Comparison of ENCODE assay signal across 20 mouse cellular contexts in genomic region chr9:99336538-99336937, GRCm38 (mm10). TPM values are rescaled to one million over a fixed set of nuclear protein-coding genes. Genes with fewer than 3 reads are reported as not detected.
DNase-seq lines count a peak whose midpoint lies in the region; ATAC-seq and TF ChIP-seq lines count a peak whose summit lies in the region.
"Had no signal": no experiment of that assay in that cellular context is flagged by ENCODE, and none has a peak within 500 bp of the region (broad histone marks: within the 10 kb centered on the region; RNA-seq: fewer than 3 reads in every experiment).

No protein-coding gene starts in this region.

- H3K4me1 ChIP-seq in stomach, embryonic 16.5 days (ENCODE audit: control insufficient read depth, insufficient read depth, low read length) = no peaks in the 10 kb centered on the region
- no peaks in the 10 kb centered on the region for H3K4me1 ChIP-seq in stomach, postnatal 0 days (replicated peaks; ENCODE audit: control insufficient read depth, insufficient read depth)

- H3K36me3 ChIP-seq in stomach, embryonic 16.5 days (ENCODE audit: control insufficient read depth, insufficient read depth, low read length) = no peaks in the 10 kb centered on the region
- no peaks in the 10 kb centered on the region for H3K36me3 ChIP-seq in stomach, postnatal 0 days (ENCODE audit: control insufficient read depth, insufficient read depth, low read length)
- H3K36me3 ChIP-seq: G1E had no signal

- no peaks in the 10 kb centered on the region for H3K27me3 ChIP-seq in stomach, embryonic 16.5 days (ENCODE audit: control insufficient read depth, insufficient read depth, low read length)
- no peaks in the 10 kb centered on the region for H3K27me3 ChIP-seq in stomach, postnatal 0 days (ENCODE audit: control insufficient read depth, insufficient read depth, low read length)
- H3K27me3 ChIP-seq: CH12.LX had no signal

- H3K9me3 ChIP-seq in stomach, embryonic 16.5 days (replicated peaks; ENCODE audit: control insufficient read depth, low read length) = no peaks in the 10 kb centered on the region
- no peaks in the 10 kb centered on the region for H3K9me3 ChIP-seq in stomach, postnatal 0 days (ENCODE audit: control insufficient read depth, low read length)
- H3K9me3 ChIP-seq: G1E had no signal

- no peak overlapping the region for H3K27ac ChIP-seq in stomach, embryonic 16.5 days (ENCODE audit: low read length)
- no peak overlapping the region for H3K27ac ChIP-seq in stomach, postnatal 0 days (replicated peaks)

- 0 out of 2 replicates have a peak, but pooled peaks have one; percentile 14 for ATAC-seq in stomach, embryonic 16.5 days (ENCODE audit: insufficient read depth, low FRiP score)
- ATAC-seq in stomach, postnatal 0 days (ENCODE audit: low FRiP score, low TSS enrichment) = peak; percentile 94
- ATAC-seq: activated CD4-positive, CD25-positive, alpha-beta regulatory T cell, adult 4 months; CD4-positive, CD25-positive, alpha-beta regulatory T cell, adult 4 months; Patski had no signal

- no peak for DNase-seq in stomach, postnatal 0 days (ENCODE audit: low spot score)
- no peak for DNase-seq in heart, adult 8-10 months (ENCODE audit: low spot score)
- DNase-seq in cerebellum, postnatal 4 days (ENCODE audit: low spot score in 2 of 2) = no peak
- DNase-seq: adrenal gland, adult 2 months; adrenal gland, adult 8-10 months; adrenal gland, postnatal 10 days; adrenal gland, postnatal 14 days; adrenal gland, postnatal 25 days; B cell, adult 2 months; cerebellum, adult 11 months; cerebellum, adult 11-12 months; cerebellum, adult 18-20 months had no signal

- no peak overlapping the region for H3K4me3 ChIP-seq in stomach, embryonic 16.5 days (replicated peaks; ENCODE audit: low read length)
- H3K4me3 ChIP-seq in stomach, postnatal 0 days (ENCODE audit: low read depth, low read length) = no peak overlapping the region

- no peak for TF ChIP-seq CTCF in stomach, postnatal 0 days (IDR thresholded peaks at IDR 0.05; ENCODE audit: low read depth)

- no peak overlapping the region for H3K4me2 ChIP-seq in stomach, embryonic 16.5 days (ENCODE audit: low read depth, low read length)
- H3K4me2 ChIP-seq in stomach, postnatal 0 days (replicated peaks; ENCODE audit: low read depth) = no peak overlapping the region

- WGBS in stomach, embryonic 16.5 days = 74% methylated on average over 4 of the region's 4 CpGs
- WGBS in stomach, postnatal 0 days = 59% methylated on average over 4 of the region's 4 CpGs

- no peak for TF ChIP-seq EP300 in stomach, postnatal 0 days (optimal IDR thresholded peaks at IDR 0.05)

- H3K9ac ChIP-seq in stomach, embryonic 16.5 days (ENCODE audit: low read length) = no peak overlapping the region
- no peak overlapping the region for H3K9ac ChIP-seq in stomach, postnatal 0 days (ENCODE audit: low read length)

RNA-seq across cellular contexts. Expression of gene Esyt3, which starts 21.8 kb away (rescaled TPM):
- polyA plus RNA-seq in stomach, embryonic 16.5 days (2015; fragmentation: Nextera tagmentation; extraction: Ambion mirVana) = 0.90 and 1.5 TPM in 2 replicates
- 9.5 and 9.6 TPM in 2 replicates for polyA plus RNA-seq in stomach, postnatal 0 days (2015; fragmentation: Nextera tagmentation; extraction: Ambion mirVana)
- under 1 TPM; 0.22 to 0.46 (median 0.39) TPM for total RNA-seq in heart, adult 8-10 months (2022)
- total RNA-seq: CH12.LX, MEL had no signal
- polyA plus RNA-seq: C2C12; CD4-positive, CD25-positive, alpha-beta regulatory T cell, adult 4 months; G1E had no signal
